Mouse (Mus musculus) cerebellum, adult 9-11 months (tissue): ENCODE data around the gene Neurl1b.

Source experiments
- DNase-seq: peaks from one replicate; pipeline ENCODE4 v3.0.0; 2022

Neurl1b gene

DNA sequence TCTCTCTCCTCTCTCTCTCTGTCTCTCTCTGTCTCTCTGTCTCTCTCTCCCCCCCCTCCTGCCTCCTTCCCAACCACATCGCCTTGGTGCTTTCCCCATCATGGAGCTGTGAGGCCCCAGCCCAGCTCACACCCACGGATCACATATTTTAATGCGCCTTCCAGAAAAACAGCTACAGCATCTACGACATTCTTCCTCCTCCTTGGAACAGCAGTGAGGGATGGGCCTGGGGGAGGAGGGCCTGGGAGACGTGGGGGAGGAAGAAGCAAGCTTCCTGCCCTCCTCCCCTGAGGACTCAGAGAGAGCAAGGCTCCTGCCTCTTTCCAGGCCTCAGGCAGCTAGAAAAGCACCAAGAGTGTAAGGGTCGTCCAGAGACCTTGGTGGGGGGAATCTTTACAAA is 17.3 kb upstream of the Neurl1b start:
- no peak for DNase-seq

DNA sequence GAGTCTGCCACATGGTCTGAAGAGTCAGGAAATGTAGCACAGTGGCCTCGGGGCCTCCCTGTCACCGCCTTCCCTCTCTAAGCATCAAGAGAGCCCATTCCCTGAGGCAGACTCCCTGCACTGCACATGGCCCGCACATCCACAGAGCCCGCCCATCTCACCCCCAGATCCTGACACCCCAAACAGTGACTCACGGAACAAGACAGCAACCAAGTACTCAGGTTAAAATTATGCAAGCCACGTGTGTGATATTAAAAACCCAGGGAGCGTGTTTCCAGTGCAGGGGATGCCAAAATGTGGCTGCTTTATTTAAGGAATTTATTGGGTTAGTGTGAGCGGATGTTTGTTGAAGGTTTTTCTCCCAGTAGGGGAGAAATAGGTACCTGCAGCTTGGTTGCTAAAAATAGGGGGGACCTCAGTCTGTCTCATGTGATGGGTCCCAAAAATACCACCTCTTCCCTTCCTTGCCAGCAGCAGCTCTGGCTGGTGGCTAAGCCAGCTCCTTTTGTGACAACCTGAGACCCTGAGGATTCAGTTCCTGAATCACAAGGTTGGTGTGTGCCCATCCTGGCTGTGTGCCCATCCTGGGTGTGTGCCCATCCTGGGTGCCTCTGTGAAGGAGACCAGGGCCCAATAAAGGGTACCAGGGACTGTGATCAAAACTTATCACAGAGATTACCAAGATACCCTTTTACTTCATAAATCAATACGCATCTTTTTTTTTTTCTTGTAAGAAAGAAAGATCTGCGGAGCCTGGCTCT is 9.1 kb upstream of the Neurl1b start:
- DNase-seq: no peak

DNA sequence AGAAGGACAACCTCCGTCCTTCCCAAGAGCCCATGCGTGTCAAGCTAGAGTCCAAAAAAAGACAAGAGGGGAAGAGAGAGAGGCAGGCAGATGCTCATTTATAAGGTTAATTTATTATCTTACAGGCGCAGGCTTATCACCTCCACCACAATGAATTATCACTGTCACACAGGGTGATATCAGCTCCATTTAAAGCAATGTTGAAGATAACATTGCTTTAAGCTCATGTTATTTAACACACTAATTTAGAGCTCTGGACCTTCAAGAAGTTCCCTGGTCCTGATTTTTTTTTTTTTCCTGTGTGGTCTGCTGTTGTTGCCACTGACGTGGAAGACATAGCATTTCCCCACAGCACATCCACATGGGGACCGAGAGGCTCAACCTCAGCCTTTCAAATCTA is 1.7 kb upstream of the Neurl1b start:
- DNase-seq: no peak

DNA sequence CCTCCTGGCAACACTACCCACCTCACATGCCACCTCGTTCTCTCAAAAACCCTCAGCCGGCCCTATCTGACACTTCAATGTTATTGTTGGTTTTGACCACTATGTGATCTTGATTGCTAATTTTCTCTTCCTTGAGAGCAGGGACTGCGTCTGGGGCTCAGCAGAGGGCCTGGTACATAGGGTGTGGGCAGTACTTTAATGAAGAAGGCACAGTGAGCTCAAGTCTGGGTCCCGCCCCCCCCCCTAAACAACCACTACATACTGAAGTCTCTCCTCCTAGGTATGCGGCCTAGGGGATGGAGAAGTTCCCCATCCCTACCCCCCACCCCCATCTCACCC is 476 bp upstream of the Neurl1b start:
- no peak for DNase-seq

DNA sequence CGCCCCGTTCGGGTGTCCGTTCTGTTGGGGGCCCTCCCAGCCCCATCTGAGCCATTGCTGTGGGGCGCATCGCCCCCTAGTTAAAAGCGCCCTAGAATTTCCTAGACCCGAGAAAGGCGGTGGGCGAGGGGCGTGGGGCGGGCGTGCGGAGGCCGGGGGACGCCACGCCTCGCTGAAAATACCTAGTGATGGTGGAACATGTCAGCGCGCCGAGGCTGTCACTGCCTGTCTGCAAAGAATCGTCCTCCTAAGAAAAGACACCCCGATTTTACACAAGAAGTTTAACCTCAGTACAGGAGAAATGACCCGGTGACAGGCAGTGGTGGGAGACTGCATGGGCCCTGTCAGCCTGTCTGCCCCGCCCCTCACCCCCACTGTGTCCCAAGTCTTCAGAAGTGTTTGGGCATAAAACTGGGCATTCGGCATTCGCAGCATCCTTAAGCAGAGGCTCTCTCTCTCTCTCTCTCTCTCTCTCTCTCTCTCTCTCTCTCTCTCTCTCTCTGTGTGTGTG is 781 bp downstream of the Neurl1b start:
- DNase-seq: no peak

DNA sequence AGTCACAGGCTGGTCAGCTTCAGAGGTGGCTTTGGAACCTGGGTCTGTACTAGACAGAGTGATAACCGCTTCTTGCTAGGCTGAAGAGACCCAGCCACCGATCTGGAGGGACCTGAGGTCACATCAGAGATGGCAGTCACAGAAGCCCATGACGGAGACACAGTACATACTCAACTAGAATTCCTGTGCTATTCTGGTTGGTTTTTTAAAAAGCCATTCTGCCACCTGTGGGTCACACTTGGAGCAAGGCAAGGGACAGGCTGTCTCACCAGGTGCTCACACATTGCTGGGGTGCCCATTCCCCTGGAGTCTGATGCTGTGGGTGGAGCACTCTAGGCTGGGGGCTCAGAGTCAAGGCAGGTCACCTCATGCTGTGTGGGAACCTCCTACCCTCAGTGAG is 1.5 kb downstream of the Neurl1b start:
- no peak for DNase-seq

DNA sequence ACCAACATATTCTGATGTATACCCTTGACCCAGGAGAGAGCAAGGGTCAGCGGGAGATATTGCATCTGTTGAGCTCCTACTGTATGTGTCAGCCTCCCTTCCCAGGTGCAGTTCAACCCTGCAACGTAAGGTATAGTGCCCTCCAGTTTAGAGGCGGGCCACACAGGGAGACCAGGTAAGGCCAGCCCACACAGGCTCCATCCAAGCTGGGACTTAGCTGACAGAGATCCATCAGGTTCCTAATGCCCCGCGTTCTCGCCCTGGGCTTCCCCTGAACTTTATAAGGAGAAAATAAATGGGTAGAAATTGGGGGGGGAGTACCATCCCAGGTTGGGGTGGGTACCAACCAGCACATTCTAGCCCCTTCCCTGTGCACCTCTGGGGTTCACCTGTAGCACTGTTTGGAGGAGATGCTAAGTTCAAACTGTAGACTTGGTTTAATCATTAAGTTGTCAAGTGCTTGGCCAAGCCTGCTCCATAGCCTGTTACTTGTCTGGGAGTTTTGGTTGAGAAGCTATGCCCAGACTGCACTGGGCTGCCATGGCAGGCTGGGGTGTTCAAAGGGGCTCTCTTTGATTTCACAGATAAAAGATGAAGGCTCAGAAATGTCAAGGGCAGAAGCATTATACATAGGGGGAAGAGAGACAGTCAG is 3.3 kb downstream of the Neurl1b start:
- no peak for DNase-seq

DNA sequence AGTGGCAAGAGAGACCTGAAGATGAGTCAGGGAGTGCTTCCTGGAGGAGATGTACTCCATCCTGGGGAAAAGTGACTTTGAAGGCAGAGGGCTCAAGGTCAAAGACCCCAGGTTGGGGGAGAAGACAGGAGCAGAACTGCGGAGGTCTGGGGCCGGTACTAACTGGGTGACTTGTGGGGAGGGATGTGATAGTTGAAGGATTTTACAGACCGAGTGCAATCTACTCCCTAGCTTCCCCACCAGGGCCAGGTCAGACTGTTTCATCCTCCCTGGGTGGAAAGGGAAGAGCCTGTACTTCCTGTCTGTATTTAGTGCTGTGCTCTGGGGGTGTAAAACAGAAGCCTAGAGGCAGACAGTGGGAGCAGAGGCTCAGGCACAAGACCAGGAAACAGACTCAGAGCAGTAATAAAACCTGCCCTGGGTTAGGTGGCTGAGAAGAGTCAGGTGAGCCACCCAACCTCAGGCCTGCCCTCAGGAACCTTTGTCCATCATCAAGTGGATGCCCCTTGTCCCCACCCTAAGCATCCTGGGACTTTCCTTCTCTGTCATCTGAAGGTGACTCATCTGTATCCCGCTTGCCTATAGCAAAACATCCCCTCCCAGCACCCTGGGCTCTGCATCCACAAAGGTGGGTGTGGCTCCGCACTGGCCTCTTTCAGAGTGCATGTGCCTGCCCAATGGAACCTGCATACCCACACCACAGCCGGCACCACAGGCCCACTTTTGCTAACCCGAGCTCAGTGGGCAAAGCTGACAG is 6.0 kb downstream of the Neurl1b start:
- no peak for DNase-seq

DNA sequence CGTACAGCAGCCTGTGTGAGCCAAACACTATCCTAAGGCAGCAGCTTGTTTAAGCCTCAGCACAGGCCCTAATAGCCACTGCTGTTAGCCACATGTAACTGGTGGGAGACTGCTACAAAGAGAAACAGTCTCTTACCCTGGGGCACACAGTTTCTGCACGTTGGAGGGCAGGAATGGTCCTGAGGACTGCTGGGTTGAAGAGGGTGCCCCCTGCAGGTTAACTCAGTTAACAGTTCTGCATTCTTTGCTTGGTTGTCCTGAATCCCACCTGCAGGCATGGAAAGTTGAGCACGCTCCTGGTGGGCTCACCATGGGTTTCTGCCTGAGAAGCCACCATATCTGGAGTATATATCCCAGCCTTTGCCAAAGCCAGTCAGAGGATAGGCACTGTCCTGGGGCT is 6.9 kb downstream of the Neurl1b start:
- DNase-seq: no peak

DNA sequence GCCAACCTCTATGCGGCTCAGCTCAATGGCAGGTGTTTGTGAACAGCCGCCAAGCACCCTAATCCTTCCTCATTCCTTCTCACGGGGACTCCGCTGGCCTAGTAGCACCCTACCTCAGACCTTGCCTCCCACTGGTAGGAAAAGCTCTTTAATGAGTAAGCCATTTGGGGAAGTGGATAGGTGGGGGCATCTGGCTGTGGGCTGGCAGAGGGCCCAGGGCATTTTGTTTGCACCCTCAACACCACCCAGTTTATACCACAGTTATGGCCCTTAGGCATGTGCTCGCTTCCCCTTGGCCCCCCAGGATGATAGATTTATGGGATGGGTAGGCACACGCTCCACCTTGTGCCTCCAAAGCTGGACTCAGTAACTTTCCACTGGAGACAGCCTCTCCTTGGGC is 7.8 kb downstream of the Neurl1b start:
- DNase-seq: no peak

DNA sequence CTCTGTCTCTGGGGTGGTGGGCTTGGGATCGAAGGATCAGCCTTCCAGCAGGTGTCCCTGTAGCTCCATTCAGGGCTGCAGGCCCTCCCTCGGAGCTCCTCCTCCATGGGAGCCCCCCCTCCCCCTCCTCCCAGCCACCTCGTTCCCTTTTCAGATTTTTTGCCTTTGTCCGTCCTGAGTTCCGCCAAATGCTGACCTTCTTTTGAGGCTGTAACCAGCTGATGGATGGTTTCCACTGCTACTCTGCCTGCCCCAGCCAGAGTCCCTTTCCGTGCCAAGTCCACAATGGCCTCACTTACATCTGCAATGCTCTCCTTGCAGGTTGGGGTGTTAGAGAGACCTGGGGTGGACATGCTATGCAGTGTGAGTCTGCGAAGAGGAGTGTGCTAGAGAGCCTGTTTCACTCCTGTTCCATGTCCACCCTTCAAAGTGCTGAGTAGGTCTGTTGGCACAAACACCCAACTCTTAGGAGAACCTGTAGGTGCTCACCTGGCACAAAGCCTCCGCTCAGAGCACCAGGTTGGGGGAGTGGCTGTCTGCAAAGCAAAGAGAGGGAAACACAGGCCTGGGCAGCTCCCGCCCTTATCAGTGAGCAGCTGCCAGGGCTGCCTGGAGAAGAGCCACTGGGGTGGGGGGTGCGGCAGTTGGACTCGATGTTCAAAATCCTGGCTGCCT is 9.5 kb downstream of the Neurl1b start:
- DNase-seq: no peak

DNA sequence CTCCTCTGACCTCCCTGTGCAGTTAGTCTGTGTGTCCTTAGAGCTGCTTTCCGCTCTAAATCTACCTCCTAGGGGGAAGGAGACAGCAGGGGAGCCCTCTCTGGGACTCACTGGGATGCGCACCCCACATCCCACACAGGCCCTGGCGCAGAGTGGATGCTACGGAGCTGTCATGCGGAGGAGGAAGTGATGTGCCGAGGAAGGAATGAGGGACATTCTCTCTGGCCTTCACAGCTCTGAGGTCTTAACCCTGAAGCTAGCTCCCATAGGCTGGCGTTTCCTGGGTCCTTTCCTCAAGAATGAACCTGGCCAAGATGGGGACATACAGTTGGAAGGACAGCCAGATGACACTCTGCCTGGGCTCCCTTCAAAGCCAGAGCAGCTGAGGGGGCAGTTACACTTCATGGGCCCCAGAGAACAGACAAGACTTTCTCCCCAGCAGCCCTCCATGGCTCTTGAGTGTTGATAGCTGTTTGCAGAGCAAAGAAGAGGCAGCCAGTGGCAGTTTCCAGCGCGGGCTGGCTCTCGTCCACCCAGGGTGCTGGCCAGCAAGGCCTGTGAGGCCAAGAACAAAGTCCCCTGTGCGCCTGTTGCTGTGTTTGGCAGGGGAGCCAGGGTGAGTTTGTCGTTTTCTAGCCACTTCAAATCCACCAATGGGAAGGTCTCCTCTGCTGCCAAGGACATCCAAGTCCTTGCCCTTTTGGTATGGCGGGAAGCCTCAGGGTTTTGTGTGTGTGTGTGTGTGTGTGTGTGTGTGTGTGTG is 10.5 kb downstream of the Neurl1b start:
- peak; percentile 14 for DNase-seq

DNA sequence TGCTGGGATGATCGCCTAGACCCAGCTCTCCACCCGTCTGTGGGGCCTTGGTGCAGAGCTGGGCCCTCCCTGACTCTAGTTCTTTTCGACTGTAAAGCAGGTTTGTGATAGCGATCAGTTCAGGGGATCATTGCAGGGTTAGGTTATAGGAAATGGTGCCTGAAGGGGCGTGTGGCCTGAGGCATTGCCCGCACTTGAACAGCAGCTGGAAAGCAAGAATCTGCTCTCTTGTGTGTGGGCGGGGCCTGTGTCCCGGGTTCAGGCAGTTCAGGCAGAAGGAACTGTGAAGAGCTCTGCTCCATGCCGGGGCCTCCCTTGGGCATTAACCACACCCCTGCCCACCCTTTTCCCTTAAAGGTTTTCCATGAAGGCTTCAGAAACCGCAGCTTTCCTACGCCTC is 18.7 kb downstream of the Neurl1b start:
- DNase-seq: no peak

DNA sequence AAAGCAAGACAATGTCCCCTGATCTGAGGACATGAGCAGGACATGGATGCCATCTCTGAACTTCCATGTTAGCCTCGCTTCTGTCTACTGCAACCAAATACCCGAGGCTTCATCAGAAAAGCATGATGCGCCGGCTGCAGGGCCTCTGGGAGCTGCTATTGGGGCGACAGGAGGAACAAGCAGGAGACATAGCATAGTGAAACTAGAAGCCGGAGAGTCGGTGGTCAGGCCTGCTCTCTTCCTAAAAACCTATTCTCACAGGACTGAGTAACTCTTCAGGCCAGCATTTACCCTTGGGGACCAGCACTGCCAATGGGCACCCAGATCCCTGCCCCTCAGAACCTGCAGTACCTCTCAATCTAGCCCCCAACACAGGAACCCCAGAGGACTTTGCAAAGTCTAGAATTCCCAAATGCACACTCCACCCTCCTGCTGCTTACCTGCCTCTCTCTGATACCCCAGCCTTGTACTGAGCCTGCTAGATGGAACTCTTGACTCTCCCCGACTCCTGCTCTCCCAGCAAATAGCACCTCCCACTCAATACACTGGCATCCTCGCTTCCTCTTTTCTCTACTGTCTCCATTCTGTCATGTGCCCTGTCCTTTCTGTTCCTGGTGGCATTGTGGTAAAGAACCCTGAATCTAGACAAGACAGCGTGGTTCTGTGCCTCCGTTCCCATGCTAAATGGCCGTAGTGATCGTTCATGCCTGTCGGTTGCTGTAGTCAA is 22.6 kb downstream of the Neurl1b start:
- no peak for DNase-seq

DNA sequence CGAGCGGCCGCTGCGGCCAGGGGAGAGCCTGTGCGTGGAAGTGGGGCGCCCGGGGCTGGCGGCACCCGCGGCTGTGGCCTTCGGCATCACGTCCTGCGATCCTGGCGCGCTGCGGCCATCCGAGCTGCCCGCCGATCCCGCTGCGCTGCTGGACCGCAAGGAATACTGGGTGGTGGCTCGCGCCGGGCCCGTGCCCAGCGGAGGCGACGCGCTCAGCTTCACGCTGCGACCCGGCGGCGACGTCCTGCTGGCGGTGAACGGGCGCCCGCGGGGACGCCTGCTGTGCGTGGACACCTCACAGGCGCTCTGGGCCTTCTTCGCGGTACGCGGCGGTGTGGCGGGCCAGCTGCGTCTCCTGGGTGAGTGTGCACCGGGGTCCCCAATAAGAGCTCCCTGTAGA is 24.4 kb downstream of the Neurl1b start:
- DNase-seq: no peak

DNA sequence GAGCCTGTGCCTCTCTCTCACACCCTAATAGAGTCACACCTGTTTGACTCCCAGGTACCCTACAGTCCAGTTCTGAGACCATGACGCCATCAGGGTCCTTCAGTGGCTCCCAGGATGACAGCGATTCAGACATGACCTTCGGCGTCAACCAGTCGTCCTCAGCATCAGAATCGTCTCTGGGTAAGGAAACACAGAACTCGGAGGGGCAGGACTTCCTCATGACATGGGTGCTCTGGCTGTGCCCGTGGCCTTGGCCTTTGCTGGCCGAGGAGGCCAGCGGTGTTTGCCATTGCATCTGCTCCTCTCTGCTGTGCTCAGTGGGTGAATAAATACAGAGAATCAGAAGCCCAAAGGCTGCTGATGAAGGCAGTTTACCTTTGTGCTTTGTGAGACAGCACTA is 26.4 kb downstream of the Neurl1b start:
- no peak for DNase-seq

DNA sequence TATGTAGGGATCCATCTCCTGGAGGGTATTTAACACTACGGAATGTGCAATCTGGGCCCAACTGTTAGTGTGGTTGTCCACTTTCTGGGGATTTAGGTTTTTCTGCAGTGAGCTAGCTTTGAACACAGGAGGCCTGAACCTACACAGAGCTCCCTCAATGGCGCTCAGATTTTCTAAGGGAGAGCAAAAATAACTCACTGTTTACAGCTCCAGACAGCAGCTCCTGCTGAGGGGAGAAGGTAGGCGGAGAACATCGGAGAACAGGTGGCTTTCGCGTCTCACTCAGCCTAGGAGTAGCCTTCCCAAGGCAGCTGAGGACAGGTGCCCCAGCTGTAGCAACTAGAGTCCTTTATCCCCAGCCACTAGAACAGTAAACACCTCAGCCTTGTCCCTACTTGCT is 27.6 kb downstream of the Neurl1b start:
- DNase-seq: no peak

DNA sequence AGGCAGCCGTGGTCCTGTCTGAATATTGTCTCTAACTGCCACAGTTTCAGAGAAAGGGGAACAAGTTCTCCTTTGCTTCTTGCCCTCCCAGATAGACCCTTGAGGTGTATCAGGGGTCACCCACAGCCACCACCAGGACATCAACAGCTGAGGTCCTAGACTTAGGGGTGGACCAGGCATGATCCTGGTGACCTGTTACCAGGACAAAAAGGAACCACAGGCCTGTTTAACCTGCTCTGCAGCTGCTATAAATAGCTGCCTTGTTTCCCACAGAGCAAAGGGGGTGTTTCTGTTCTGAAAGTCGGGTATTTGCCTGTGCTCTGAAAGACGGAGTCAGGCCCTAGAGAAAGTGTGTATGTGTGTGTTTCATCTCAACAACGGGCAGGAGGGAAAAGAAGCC is 29.2 kb downstream of the Neurl1b start:
- no peak for DNase-seq

DNA sequence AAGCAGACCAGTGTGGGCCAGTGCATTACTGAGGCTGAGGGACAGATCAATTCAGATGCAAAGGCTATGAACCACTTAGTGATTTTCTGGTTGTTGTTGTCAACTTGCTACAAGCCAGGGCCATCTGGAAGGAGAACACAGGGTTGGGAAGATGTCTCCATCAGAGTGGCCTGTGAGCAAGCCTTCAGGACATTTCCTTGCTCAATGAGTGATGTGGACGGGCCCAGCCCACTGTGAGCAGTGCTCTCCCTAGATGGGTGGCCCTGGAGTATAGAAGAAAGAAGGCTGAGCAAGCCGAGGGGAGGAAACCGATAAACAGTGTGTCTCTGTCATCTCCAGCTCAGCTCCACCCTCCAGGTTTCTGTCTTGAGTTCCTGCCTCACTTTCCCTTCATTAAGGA is 34.8 kb downstream of the Neurl1b start:
- DNase-seq: no peak

DNA sequence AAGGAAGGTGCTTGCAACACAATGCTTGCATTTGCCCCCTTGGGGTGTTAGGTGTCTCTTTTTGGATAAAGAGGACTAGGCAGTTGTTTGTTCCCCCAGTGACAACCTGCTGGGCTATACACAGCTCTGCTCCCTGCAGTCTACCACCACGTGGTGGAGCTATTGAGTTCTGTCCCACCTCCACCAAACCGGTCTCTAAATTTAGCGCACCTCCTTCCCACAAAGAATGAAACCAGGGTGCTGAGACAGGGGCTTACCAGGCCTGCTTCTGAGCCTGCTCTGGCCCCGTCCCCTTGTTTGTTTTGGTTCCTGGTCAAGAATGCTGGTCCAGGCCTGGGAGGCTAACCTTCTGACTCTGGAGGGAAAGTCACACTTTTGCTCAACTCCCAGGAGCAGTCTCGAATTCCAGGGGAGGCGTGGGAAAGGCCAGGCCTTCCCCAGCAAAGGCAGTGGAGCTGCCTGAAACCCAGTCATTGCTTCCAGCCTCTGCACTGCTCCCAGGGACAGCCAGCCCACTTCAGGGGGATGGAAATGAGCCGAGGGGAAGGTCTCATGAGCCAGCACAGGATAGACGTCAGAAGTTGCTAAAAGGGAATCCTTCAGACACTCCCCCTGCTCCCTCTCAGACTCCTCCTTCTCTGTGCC is 37.1 kb downstream of the Neurl1b start:
- no peak for DNase-seq

DNA sequence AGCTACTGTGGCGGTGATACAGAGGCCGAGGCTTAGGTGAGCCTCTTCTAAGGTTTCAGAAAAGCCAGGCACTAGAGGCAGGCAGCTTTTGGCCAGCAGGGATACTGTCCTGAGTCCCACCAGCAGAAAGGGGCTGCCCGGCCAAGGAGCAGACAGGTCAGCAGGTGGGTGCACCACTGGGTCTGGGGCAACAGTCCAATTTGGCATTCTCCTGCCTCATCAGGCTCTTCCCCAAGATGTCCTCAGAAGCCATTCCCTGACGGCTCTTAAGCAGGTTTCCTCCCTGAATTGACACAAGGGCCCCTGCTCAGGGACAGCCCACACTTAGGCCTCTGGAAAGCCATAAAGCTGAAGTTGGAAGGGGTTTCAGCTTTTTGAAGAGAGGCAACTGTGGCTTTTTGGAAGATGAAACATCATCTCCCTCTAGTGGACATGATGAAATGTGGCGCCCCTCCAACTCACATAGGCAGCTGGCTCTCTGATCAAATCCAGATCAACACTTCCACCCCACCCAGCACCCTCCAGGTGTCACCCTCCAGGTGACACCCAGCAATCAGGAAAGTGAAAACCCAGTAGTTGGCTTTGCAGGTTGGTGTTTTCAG is 37.8 kb downstream of the Neurl1b start:
- DNase-seq: peak; percentile 28
